Mouse (Mus musculus): ENCODE measurements around the gene Tnfrsf13c.

Tnfrsf13c gene

DNA sequence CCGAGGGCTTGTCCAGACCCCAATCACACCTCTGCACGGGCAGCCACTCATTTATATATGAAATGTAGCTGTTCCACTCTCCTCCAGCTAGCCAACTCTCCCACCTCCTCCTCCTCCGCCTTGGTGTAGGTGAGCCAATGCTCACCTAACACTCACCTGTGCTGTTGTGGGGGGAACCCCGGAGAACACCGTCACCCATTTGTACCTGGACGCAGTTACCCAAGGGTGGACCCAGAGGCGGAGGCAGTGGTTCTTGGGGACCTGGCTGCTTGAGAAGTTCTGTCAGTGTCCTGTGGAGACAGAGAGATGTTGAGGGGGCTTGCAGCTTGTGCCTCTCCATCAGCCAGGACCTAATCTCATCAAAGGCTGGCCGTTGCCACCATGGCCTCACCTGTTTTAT, 15.9 kb downstream of the Tnfrsf13c start:
- no peak for DNase-seq (ENCODE audit: inconsistent age in 2 of 2, low spot score in 1 of 2)

DNA sequence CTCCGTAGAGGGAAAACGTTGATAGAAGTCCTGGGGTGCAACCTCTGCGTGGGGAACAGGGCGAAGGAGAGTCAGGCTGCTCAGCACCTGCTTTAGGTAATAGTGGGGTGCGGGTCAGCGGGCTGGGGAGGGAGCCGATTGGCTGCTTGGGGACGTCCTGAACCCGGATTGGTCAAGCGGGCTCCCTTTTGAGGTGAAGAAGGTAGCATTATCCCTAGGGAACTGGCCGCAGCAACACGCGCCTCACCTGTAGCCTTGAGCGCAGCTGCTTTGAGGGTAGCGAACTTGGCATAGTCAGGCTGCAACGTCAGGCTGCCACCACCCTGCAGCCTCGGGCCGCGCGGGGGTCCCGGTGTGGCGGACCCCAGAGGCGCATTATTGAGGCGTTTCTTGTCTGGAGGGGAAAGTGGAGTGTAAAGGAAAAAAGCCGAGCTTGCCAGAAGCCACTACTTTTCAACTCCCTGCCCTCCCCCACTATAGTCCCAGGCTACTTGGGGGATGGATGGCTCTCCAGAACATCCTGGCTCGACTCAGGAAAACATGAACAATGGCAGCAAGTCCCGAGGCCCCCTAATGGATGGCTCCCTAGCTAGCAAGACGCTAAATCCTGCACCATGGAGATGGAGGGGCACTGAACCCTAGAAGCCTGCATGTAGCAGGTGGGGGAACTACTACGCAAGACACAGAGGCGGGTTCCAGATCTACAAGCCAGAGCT, 16.5 kb downstream of the Tnfrsf13c start:
- DNase-seq (ENCODE audit: inconsistent age in 2 of 2, low spot score in 1 of 2): no peak

DNA sequence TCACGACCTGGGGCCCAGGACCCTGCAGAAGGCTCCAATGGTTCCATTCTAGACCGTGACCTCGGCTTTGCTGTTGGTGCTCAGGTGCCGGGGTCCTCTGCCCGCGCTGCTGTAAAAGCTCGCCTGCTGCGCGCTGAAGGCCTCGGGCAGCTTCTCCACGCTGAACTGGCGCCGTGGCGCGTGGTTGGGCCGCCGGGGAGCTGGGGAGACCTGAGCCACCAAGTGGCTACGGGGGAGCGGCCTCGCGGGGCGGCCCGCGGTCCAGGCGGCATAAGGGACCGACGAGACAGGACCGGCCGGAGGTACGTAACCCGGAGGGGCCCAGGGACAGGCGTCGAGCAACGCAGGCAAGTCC, 17.1 kb downstream of the Tnfrsf13c start:
- no peak for DNase-seq (ENCODE audit: inconsistent age in 2 of 2, low spot score in 1 of 2)

DNA sequence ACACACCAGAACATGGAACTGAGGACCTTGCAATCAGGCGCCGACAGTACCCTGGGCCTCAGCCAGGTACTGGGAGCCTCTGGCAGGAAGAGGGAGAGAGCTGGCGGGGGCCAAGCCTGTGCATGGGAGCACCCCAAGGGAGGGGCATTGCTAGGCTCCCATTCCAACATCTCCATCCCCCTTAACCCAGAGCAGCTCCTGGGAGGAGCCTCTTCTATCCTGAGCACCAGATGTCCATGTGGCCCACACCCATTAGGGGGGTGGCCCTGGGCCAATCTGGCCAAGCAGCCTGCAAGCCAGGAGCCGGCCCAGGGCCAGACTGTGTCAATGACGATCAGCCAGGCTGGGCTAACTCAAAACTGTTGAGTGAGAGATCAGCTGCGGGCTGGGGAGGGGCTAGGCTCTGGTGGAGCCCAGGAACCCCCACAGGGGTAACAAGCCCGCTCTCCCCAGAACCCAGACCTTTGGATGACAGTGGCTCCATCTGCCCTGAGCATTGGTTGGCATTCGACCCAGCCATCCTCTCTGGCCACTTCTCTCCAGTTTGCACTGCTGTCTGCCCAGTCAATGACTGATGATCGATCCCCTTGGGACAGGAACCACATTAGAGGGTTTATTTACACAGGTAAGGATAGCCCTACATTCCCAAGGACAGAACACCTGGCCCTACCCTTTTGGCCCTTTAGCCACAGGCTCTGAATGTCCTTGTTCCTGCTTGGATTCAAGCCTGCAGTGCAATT, 17.6 kb downstream of the Tnfrsf13c start:
- peak; percentile 26 to 68 for DNase-seq (ENCODE audit: inconsistent age in 2 of 2, low spot score in 1 of 2)

DNA sequence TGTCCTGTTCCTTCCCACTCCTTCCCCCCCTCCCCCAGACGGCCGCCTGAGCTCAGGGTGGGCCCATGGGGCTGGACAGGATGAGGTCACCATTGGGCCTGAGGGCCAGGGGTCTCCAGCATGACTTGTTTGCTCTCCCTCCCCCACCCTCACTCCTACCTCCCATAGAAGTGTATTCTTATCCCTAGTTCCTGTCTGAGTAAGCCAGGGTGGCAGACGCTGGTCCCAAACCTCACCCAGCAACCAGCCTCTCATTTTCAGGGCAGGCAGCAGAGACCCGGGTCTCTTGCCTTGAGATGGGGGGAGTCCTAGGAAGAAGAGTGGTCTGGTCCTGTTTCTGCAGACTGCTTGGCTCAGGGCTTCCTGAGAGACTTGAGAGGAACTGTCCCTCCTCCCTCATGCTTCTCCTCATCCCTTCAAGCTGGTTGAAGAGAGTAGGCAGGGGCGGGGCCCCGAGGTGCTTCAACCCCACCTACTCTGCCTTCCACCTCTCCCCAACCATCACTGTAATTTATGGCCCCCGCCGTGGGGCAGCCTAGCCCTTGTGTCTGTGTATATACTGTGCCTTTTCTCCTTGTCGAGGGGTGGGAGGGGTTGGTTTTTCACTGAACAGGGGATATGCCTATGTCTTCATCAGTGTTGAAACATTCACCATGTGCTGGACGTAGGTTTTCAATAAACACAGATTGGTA, 19.3 kb downstream of the Tnfrsf13c start:
- DNase-seq (ENCODE audit: inconsistent age in 2 of 2, low spot score in 1 of 2): no peak

DNA sequence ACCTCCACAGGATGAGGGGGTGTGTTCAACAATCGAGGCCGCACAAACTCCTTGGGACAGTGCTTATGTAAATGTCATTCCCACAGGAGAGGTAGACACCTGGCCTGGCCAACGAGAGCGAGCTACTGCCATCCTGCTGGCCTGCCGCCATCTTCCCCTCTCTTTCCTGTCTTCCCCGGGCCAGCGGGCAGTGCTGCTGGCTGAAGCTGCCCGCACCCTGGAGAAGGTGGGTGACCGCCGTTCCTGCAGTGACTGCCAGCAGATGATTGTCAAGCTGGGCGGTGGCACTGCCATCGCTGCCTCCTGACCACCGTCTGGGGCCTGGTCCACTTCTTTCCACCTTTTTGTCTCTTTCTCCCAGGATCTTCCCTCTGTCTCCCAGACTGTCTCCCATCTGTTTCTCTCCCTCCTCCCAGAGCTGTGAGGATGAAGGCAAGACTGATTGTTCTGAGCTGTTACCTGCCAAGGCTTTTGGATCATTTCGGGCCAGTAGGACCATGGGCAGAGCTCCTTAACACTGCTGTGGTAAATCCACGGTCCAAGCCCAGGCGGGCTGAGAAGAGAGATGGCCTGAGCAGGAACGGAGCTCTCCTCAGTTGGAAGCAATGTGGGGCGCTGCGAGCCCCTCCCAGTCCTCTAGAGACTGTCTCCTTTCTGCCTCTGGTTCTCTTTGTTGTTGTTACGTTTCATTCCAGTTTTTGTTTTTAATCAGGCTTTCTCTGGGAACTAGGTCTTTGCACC, 20.4 kb downstream of the Tnfrsf13c start:
- DNase-seq (ENCODE audit: inconsistent age in 2 of 2, low spot score in 1 of 2): no peak

DNA sequence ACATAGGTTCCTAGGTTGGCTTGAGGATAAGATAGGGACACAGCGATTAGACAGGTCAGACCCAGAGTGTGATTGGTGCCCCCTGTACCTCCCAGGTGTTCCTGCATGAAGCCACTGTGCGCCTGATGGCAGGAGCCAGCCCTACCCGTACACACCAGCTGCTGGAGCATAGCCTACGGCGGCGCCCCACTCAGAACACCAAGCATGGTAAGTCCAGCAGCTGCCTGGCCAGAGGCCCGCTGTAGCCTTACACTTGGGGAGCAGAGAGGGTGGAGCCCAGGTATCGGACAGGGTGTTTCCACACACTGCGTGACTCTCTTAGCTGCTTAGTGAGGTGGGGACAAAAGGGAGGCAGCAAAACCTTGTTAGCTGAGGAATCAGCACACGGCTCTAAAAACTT, 21.1 kb downstream of the Tnfrsf13c start:
- DNase-seq (ENCODE audit: inconsistent age in 2 of 2, low spot score in 1 of 2): no peak

DNA sequence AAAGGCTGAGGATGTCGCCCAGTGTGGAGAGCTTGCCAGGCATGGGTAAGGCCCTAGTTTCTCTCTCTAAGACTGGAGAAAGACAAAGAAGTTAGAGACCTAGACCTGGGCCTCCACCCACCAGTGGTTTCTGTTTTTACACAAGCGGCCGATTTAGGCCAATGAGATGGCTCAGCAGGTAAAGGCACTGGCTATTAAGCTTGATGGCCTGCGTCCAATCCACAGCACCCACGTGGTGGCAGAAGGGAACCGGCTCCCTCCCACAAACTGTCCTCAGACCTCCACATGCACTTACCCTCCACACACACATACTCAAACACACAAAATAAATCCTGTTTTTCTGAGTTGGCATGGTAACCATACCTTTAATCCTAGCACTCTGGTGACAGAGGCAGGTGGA, 22.1 kb downstream of the Tnfrsf13c start:
- DNase-seq (ENCODE audit: inconsistent age in 2 of 2, low spot score in 1 of 2): no peak

DNA sequence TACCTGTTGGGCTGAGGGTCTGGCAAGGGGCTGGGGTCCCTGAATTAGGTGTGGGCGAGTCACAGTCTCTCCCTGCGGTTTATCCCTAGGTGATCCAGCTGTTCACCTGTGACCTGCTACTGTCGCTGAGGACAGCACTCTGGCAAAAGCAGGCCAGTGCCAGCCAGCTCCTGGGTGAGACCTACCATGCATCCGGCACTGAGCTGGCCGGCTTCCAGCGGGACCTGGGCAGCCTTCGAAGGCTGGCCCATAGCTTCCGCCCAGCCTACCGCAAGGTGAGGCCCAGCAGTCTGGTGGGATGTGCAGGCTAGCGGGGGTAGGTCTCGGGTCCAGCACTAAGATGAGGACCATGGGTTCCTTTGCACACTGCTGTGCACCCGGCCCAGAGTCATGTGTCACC, 24.6 kb downstream of the Tnfrsf13c start:
- no peak for DNase-seq (ENCODE audit: inconsistent age in 2 of 2, low spot score in 1 of 2)

DNA sequence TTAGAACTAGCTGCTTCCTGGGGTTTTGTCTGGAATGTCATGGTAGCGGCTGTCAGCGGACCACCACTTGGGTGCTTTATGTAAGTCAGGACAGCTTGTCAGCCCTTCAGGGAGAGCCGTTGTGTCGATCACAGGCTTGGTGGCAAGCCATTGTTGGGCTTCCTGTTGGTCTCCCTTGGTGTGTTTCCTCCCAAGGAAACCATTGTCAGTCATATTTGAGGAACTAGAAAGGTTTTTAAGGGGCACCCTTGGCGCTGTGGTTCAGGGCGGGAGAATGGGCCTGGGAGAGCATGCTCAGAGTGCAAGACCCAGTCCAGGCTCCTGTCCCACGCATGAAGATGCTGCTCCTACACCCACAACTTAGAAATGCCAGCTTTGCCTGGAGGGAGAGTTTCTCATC, 25.8 kb downstream of the Tnfrsf13c start:
- no peak for DNase-seq (ENCODE audit: inconsistent age in 2 of 2, low spot score in 1 of 2)

DNA sequence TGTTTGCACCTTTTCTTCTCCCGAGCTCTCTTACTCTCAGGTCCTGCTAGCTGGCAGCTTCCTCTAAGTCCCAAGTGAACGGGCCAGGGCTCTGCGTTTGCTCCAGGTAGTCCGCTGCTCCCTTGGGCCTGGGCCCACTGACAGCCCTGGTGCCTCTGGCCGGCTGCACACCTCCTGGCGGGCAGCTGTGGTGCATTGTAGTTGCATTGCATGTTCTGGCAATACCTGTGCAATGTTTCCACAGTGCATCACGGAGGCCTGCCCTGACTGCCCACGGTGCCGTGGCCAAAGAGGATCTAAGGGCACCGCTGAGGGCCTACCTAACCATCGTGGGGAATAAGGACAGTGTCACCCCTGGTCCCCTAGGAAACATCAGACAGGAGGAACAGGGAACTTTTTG, 26.2 kb downstream of the Tnfrsf13c start:
- DNase-seq (ENCODE audit: inconsistent age in 2 of 2, low spot score in 1 of 2): no peak

DNA sequence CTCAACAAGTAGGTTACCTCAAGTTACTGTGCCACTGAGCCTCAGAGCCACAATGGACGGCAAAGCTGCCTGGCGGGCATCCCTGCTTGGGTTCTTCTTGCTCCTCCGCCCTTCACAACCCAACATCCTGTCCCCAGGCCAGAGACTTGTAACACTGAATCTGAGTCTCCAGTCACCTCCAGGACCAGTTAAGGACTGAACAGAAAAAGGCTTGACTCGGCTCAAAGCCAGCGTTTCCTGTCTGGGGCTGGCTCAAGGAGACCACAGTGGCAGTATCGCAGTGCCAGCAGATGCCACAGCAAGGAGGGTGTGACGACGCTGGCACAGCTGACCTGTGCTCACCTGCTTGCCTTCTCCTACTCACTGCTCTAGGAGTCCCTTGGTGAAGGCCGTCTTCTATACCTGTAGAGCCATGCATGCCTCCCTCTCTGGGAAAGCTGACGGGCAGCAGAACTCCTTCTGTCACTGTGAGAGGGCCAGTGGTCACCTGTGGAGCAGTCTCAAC, 26.9 kb downstream of the Tnfrsf13c start:
- no peak for DNase-seq (ENCODE audit: inconsistent age in 2 of 2, low spot score in 1 of 2)

DNA sequence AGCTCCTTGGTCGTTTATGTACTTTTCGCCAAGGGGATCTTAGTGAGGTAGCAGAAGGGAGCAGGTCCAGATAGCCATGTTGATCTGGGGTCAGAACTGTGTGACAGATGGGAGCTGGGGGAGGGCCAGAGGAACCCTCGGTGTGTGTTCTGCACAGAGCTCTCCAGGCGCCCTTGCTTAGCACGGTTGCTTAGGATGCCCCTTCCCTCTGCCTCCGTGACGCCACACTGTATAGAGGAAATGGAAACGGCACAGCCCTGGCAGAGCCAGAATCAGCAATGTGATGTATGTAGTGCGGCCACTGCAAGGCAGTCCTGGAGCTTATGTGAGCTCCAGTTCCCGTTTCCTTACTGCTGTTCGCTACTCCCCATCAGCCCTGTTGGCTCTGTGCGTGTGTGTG, 27.9 kb downstream of the Tnfrsf13c start:
- DNase-seq (ENCODE audit: inconsistent age in 2 of 2, low spot score in 1 of 2): no peak

DNA sequence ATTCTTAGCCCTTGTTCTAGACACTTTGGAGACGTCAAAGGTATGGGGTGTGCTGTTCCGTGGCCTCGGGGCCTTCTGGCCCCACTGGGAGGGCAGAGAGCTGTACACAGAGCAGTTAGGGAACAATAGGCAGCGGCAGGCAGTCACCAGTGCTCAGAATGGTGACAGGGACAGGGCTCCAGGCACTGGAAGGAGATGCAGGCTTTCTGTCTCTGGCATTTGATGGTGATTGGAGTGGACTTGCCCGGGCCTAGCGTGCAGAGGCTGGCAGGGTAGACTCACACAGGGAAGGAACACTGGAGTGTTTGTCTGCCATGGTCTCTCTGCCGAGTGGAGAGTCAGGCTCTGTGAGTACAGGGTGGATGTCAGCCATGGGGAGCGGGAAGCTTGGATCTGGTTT, 31.6 kb downstream of the Tnfrsf13c start:
- no peak for DNase-seq (ENCODE audit: inconsistent age in 2 of 2, low spot score in 1 of 2)

DNA sequence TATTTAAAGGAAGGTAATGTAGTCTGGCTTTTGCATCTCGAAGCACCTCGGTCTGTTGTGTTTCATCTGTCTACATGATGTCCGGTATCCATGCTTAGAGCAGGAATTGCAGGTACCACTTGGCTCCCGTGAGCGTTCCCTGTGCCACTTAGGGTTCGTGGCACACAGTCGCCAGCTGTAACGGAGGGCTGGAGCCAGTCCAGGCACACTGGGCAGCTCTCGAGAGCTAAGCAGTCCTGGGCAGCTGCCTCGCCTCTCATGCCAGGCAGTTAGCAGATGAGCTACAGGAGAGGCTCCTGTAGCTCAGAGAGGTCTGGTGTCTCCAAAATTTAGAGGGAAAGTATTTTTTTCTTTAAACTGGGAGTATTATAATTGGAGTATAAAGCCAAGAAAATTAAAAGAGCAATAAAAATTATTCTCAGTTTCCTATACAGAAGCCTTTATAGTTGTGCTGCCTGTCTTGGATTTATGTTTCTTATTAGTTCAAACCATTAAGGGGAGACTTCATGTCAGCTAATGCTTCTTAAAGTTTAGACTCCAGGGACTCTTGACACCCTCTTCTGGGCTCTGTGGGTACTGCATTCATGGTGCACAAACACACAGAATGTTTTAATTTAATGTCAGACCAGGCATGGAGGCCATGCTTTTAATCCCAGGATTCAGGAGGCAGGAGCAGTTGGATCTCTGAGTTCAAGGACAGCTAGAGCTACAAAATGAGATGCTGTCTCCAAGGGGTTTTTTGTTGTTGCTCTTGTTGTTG, 35.5 kb downstream of the Tnfrsf13c start:
- DNase-seq (ENCODE audit: inconsistent age in 2 of 2, low spot score in 1 of 2): peak in 1 of 2 experiments; percentile 64

DNA sequence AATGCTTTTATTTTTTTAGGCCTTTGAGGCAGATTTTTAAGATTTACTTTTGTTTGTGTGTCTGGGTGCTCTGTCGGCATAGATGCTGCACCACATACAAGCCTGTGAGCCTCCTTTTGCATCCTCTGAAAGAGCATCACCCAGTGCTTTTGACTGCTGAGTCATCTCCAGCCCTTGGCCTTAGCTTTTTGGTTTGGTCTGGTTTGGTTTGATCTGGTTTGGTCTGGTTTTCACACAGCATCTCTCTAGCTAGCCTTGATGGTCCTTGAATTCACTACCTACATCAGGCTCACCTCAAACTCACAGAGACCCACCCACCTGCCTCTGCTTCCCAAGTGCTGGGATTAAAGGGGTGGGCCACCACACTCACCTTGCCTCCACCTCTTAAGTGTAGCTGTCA, 36.2 kb downstream of the Tnfrsf13c start:
- DNase-seq (ENCODE audit: inconsistent age in 2 of 2, low spot score in 1 of 2): no peak

DNA sequence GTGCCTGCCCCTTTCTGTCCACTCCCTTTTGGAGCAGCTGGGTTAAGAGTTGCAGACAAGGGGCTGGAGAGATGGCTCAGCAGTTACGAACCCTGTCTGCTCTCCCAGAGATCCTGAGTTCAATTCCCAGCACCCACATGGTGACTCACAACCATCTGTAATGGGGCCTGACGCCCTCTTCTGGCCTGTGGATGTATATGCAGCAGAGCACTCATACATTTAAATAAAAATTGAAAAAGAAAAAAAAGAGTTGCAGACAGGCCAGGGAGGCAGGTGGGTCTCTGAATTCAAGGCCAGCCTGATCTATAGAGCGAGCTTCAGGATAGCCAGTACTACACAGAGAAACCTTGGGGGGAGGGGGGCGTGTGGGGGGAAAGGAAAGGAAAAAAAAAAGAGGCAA, 36.8 kb downstream of the Tnfrsf13c start:
- no peak for DNase-seq (ENCODE audit: inconsistent age in 2 of 2, low spot score in 1 of 2)

DNA sequence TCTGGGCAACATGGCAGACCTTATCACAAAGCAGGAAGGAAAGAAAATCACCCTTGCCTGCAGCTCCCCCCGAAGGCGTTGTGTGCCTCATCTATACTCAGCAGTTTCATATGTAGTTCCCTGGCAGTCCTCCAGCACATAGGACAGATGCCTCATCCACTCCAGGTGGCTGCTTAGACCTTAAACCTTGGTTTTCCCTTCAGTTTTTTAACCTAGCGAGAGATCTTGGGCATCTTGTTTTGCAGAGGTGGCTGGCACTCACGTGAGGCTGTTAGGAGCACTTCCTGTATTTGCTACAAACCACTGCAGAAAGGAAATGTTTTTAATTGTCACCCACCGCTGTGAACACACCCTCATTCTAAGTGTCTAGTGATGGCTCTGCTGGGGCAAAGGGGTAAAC, 37.2 kb downstream of the Tnfrsf13c start:
- DNase-seq (ENCODE audit: inconsistent age in 2 of 2, low spot score in 1 of 2): no peak

DNA sequence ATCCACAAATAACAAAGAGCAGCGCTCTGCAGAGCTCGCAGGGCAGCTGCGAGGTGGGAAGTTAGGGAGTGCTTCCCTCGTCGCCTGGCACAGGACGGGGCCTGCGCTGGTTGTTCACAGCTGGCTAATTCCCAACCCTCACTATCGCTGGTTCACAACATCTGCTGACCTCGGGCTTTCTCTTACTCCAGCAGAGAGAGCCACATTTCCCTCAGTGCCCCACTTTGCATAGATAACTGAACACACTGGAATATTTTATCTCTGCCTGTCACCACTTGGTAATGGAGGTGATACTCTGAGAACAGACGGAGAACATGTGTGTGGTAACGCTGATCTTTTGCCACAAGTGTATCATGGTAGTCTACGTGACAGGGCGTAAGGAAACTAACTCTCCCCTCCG, 38.0 kb downstream of the Tnfrsf13c start:
- DNase-seq (ENCODE audit: inconsistent age in 2 of 2, low spot score in 1 of 2): no peak

DNA sequence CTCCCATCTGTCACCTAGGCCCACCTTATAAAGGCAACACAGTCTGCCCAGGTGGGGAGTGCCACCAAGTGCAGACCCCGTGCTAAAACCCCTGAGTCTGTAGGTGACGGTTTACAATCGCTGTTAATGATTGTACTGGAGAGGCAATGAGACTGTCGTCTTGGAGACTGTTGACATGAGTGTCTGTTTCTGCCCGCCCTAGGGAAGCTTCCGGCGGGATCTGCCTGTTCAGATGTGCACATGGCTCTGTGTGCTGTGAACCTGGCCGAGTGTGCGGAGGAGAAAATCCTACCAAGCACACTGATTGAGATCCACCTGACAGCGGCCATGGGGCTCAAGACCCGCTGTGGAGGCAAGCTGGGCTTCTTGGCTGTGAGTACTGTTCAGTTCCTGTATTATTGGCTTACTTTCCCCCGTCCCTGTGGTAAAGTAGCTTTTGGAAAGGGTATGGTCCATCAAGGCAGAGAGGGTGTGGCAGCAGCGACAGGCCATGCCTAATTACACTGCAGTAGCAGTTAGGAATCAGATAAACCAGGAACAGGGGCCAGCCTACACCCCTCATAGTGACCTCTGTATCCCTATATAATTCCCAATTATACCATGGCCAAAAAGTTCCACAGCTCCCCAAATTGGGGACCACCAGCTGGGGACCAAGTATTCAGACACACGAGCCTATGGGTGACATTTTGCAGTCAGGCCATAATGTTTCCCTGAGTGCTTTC, 38.9 kb downstream of the Tnfrsf13c start:
- no peak for DNase-seq (ENCODE audit: inconsistent age in 2 of 2, low spot score in 1 of 2)
